In genomic region chr9:21653253-21653652, GRCm38 (mm10) we compare ENCODE assay signal across 23 mouse cellular contexts. TPM values are rescaled to one million over a fixed set of nuclear protein-coding genes. Genes with fewer than 3 reads are reported as not detected.
DNase-seq lines count a peak whose midpoint lies in the region; ATAC-seq and TF ChIP-seq lines count a peak whose summit lies in the region.
"Had no signal": no experiment of that assay in that cellular context is flagged by ENCODE, and none has a peak within 500 bp of the region (broad histone marks: within the 10 kb centered on the region; RNA-seq: fewer than 3 reads in every experiment).

No protein-coding gene starts in this region.

- no peak overlapping the region for H3K4me2 ChIP-seq in heart, embryonic 15.5 days
- H3K4me2 ChIP-seq: forebrain, embryonic 13.5 days; heart, embryonic 12.5 days; hindbrain, embryonic 12.5 days; hindbrain, embryonic 15.5 days had no signal

- TF ChIP-seq CTCF in MEL (IDR thresholded peaks at IDR 0.05 in 2 of 3, conservative IDR thresholded peaks at IDR 0.05 in 1 of 3; ENCODE audit: control insufficient read depth in 1 of 3, insufficient read depth in 1 of 3, low read depth in 2 of 3, low read length in 3 of 3, poor library complexity in 1 of 3, severe bottlenecking in 1 of 3) = no peak

- no peak overlapping the region for H3K9ac ChIP-seq in heart, embryonic 15.5 days
- H3K9ac ChIP-seq in MEL (ENCODE audit: control insufficient read depth, low read depth, low read length, poor library complexity, severe bottlenecking) = no peak overlapping the region
- H3K9ac ChIP-seq: forebrain, embryonic 13.5 days; heart, embryonic 12.5 days; hindbrain, embryonic 12.5 days; hindbrain, embryonic 15.5 days had no signal

- no peak for TF ChIP-seq POLR2A in MEL (IDR thresholded peaks at IDR 0.05; ENCODE audit: control insufficient read depth in 1 of 2, insufficient read depth in 1 of 2, low read depth in 1 of 2, low read length in 2 of 2, poor library complexity in 1 of 2)

- peaks cover 43% of the 10 kb centered on the region for H3K36me3 ChIP-seq in heart, embryonic 15.5 days
- peaks cover 0 to 86% of the 10 kb centered on the region in 2 experiments; a peak in 3 of 4 replicates for H3K36me3 ChIP-seq in MEL (ENCODE audit: control insufficient read depth in 1 of 2, insufficient read depth in 2 of 2, low read length in 2 of 2)

- peak overlapping the region; percentile 7; the same call in 1 of the 2 replicates for H3K27ac ChIP-seq in heart, embryonic 15.5 days
- H3K27ac ChIP-seq in MEL (ENCODE audit: control insufficient read depth, low read depth, low read length) = no peak overlapping the region
- H3K27ac ChIP-seq: forebrain, embryonic 10.5 days; forebrain, embryonic 13.5 days; hindbrain, embryonic 12.5 days; hindbrain, embryonic 15.5 days had no signal

- no peak for DNase-seq in heart, postnatal 10 days
- DNase-seq in thymus, postnatal 0 days (ENCODE audit: low spot score) = peak; percentile 11
- DNase-seq in thymus, postnatal 36 days = no peak
- no peak for DNase-seq in MEL (ENCODE audit: low read depth, low spot score)
- DNase-seq in spleen, postnatal 36 days (ENCODE audit: low spot score in 2 of 2) = no peak
- DNase-seq: adrenal gland, postnatal 10 days; adrenal gland, postnatal 36 days; cerebellum, adult 18-20 months; cerebellum, adult 9-10 months; cerebellum, postnatal 14 days; gastrocnemius, adult 2 months; gastrocnemius, postnatal 14 days; heart, adult 11 months; heart, postnatal 14 days had no signal

- TF ChIP-seq RAD21 in MEL (IDR thresholded peaks at IDR 0.05; ENCODE audit: low read depth, low read length) = no peak

- ATAC-seq in heart, embryonic 15.5 days (replicated peaks; ENCODE audit: insufficient number of reproducible peaks, insufficient read depth, low FRiP score, low read depth) = no peak
- ATAC-seq in CD4-positive, CD25-positive, alpha-beta regulatory T cell, adult 4 months = no peak
- ATAC-seq: forebrain, embryonic 13.5 days; forebrain, embryonic 16.5 days; Patski had no signal

- TF ChIP-seq EP300 in MEL (IDR thresholded peaks at IDR 0.05; ENCODE audit: low read depth in 1 of 2, low read length in 2 of 2) = 0 out of 4 replicates have a peak, but pooled peaks of 1 of the 2 experiments have one; percentile 9

- no peak overlapping the region for H3K4me3 ChIP-seq in heart, embryonic 15.5 days
- no peak overlapping the region for H3K4me3 ChIP-seq in MEL (ENCODE audit: control insufficient read depth in 1 of 2, insufficient read depth in 1 of 2, low read depth in 2 of 2, low read length in 2 of 2)
- H3K4me3 ChIP-seq: forebrain, embryonic 10.5 days; forebrain, embryonic 13.5 days; gastrocnemius, adult 2 months; heart, embryonic 12.5 days; hindbrain, embryonic 12.5 days; hindbrain, embryonic 15.5 days had no signal

- H3K9me3 ChIP-seq in heart, embryonic 15.5 days (replicated peaks) = no peaks in the 10 kb centered on the region
- no peaks in the 10 kb centered on the region for H3K9me3 ChIP-seq in MEL (replicated peaks; ENCODE audit: insufficient read depth, low read length)
- H3K9me3 ChIP-seq: forebrain, embryonic 10.5 days; forebrain, embryonic 13.5 days; heart, embryonic 12.5 days; hindbrain, embryonic 12.5 days; hindbrain, embryonic 15.5 days had no signal

- H3K27me3 ChIP-seq in heart, embryonic 15.5 days = no peaks in the 10 kb centered on the region
- H3K27me3 ChIP-seq in MEL (ENCODE audit: control insufficient read depth in 1 of 2, insufficient read depth in 2 of 2, low read length in 2 of 2) = no peaks in the 10 kb centered on the region
- H3K27me3 ChIP-seq: forebrain, embryonic 13.5 days; heart, embryonic 12.5 days; hindbrain, embryonic 12.5 days; hindbrain, embryonic 15.5 days; Patski had no signal

- intact Hi-C loops in heart, postnatal 10 days (cut with DNase I) = no loop called here

- WGBS in heart, embryonic 15.5 days = 54% methylated on average over 2 of the region's 2 CpGs

- H3K79me2 ChIP-seq in MEL (ENCODE audit: control insufficient read depth, insufficient read depth, low read length, poor library complexity) = no peaks in the 10 kb centered on the region

- peaks cover 24% of the 10 kb centered on the region for H3K4me1 ChIP-seq in heart, embryonic 15.5 days (replicated peaks)
- peaks cover 0 to 3% of the 10 kb centered on the region in 2 experiments; a peak in 2 of 4 replicates for H3K4me1 ChIP-seq in MEL (ENCODE audit: control insufficient read depth in 1 of 2, insufficient read depth in 2 of 2, low read length in 2 of 2)
- H3K4me1 ChIP-seq: forebrain, embryonic 10.5 days; forebrain, embryonic 13.5 days; hindbrain, embryonic 12.5 days; hindbrain, embryonic 15.5 days had no signal

TF ChIP-seq in MEL, 35 proteins besides CTCF, POLR2A, EP300 and RAD21:
- TF ChIP-seq ELF1 (IDR thresholded peaks at IDR 0.05; ENCODE audit: low read depth, low read length) (no peak), POLR2AphosphoS2 (IDR thresholded peaks at IDR 0.05; ENCODE audit: low read length) (0 out of 2 replicates have a peak, but pooled peaks have one; percentile 38), GABPA (IDR thresholded peaks at IDR 0.05; ENCODE audit: low read depth, low read length) (0 out of 2 replicates have a peak, but pooled peaks have one; percentile 0)

RNA-seq across cellular contexts. Expression of gene Smarca4, which starts 37.3 kb away (rescaled TPM):
- 39.6 and 57.4 TPM in 2 replicates for polyA plus RNA-seq in heart, embryonic 15.5 days (2015; fragmentation: Nextera tagmentation; extraction: Ambion mirVana)
- 10 to 100 TPM; 55.6 to 59.8 TPM for total RNA-seq in heart, postnatal 10 days (2021)
- polyA plus RNA-seq in thymus, postnatal 0 days (2015; fragmentation: Nextera tagmentation; extraction: Ambion mirVana) = 62.3 and 71.5 TPM in 2 replicates
- total RNA-seq in MEL (2012; rRNA removed) = 249 and 263 TPM in 2 replicates
- polyA plus RNA-seq in MEL (2012; ENCODE audit: insufficient read depth in 1 of 2, insufficient read length in 2 of 2, low read depth in 1 of 2, low replicate concordance in 2 of 2, missing spikeins in 1 of 2) = 100 to 1,000 TPM in 1 of 2 experiments, 10 to 100 TPM in 1; 71.4 to 381 TPM
- 10 to 100 TPM; 22.7 to 24.1 TPM for polyA plus RNA-seq in CD4-positive, CD25-positive, alpha-beta regulatory T cell, adult 4 months (2017; shearing (Covaris generic))
